Mouse (Mus musculus): Measurements from ENCODE around the gene Kif1b.

- no peak for TF ChIP-seq CTCF (IDR thresholded peaks at IDR 0.05; ENCODE audit: borderline replicate concordance, extremely low read depth, insufficient read depth, insufficient read length)
- no peak for TF ChIP-seq POLR2A (IDR thresholded peaks at IDR 0.05; ENCODE audit: borderline replicate concordance, extremely low read depth, insufficient read depth, insufficient read length, poor library complexity, severe bottlenecking)
These were observed 88.0 kb downstream of the Kif1b start for GRCm38 (mm10) chr4:149219401-149220041.

All from brain, embryonic 14.5 days (tissue).